Mouse (Mus musculus) layer of hippocampus, adult 18-20 months (tissue): ENCODE data around the gene Hadha. TPM values are rescaled to one million over a fixed set of nuclear protein-coding genes. Genes with fewer than 3 reads are reported as not detected.

ENCODE experiments used
- microRNA-seq, 2 experiments: library from miRNA; unstranded; fragments of <30 nt; microRNA quantifications; one replicate each; pipeline ENCODE4 v1.2.0; 2021
- total RNA-seq, 2 experiments: library from RNA; stranded (reverse); gene quantifications; 2 replicates each; pipeline ENCODE4 v1.2.3; 2021

Gene Hadha
- total RNA-seq, 2 experiments from 2014 or later, result 70.6 to 71.9 TPM

Small RNA genes within 50 kb of the gene (microRNA-seq; reads per million reads assigned to microRNA genes)
- gene Mir1960, result 0 to 0.98 reads per million in 2 experiments

Other genes starting within 250 kb of the Hadha start
- gene Il6, start 142.0 kb downstream of the Hadha start, total RNA-seq, result not detected
- gene Tyms, start 81.5 kb downstream of the Hadha start, total RNA-seq, result 1 to 10 TPM; 4.9 to 5.0 TPM
- gene Garem2, start 50.0 kb downstream of the Hadha start, total RNA-seq, result 10 to 100 TPM; 10.9 to 11.3 TPM
- 1 to 10 TPM; 2.6 to 4.1 TPM for gene 3110082J24Rik, start 49.1 kb downstream of the Hadha start, total RNA-seq
- 10 to 100 TPM; 95.8 to 97.8 TPM for gene Hadhb, start 86 bp upstream of the Hadha start, total RNA-seq
- not detected for gene Adgrf3, start 50.6 kb upstream of the Hadha start, total RNA-seq
- 10 to 100 TPM; 33.5 to 41.2 TPM for gene Selenoi, start 77.4 kb upstream of the Hadha start, total RNA-seq
- 1 to 10 TPM; 8.6 to 8.8 TPM for gene Drc1, start 126.2 kb upstream of the Hadha start, total RNA-seq